Mouse (Mus musculus): ENCODE measurements at regions not wholly inside any gene's neighbourhood (a gene's known extent, or its start where the extent isn't known, plus 50 kb on each side); places are given as distances from the start of the nearest gene placed in this dataset.
A peak's percentile ranks its signal among the peaks of the same experiment; 100 is the strongest.

DNA sequence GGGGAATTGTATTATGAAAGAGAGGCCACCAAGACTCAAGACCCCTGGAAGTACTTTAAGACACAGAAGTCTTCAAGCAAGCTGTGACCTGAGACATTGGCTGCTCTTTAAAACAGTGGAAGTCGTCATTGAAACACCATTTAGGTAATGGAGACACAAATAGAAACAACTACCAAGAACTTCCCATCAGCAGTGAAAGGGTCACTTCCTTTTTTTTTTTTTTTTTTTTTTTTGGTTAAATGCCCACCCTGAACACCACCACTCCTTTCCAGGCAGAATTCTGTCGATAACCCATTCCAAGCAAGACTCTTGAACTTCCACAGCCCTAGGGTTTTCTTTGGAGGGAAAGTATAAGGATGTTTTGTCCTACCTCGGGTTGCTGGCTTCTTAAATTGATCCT is 116.4 kb downstream of the Hlx start:
- H3K27me3 ChIP-seq (ENCODE audit: insufficient read depth, low read length): 0 out of 2 replicates have a peak, but pooled peaks cover 2% of the 10 kb centered on the region
- no peak for TF ChIP-seq POU5F1 (IDR thresholded peaks at IDR 0.05; ENCODE audit: borderline replicate concordance, low read length)
- TF ChIP-seq CTCF (conservative IDR thresholded peaks at IDR 0.05; ENCODE audit: low read length): no peak
- no peak for TF ChIP-seq NANOG (IDR thresholded peaks at IDR 0.05; ENCODE audit: borderline replicate concordance, low read length)

DNA sequence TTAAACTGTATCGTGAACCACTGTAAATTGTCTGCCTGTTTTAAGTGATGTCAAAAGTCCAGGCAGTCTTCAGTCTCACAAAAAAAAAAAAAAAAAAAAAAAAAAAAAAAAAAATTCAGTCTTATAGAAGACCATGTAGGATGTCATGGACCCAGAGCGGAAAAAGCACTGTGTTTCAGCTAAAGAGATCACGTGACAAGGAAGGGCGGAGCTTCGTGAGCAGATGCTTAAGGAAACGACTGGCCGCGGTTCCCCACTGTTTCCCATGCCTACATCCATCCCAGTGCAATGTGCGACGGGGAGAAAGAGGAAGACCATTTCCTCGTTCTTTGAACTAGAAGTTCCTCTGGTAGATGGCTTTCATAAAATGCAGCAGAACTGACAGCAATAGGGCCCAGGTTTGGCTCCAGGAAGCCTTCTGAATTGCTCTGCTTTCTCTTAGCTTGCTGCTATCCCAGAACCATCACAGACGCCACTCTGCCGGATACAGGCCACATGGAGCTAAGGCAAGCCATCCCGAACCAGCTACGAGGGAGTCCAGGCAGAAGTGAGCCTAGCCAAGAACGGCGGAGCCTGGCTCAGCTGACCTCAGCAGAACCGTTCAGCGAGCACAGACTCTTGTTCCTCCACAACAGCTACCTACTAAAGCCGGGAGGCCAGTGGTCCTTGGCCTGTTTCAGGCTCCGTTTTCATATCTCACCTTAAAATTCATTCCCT is 117.6 kb downstream of the Hlx start:
- Histone ChIP-seq H3K4me3 (replicated peaks; ENCODE audit: low read length) (peak overlapping the region; percentile 32; the same call in 1 of the 2 replicates), H3K36me3 (ENCODE audit: insufficient read depth, low read length) (no peaks in the 10 kb centered on the region), H3K9me3 (ENCODE audit: low read length) (peaks cover 6% of the 10 kb centered on the region; the same call in 1 of the 2 replicates), H3K27me3 (ENCODE audit: insufficient read depth, low read length) (0 out of 2 replicates have a peak, but pooled peaks cover 4% of the 10 kb centered on the region), H3K4me1 (replicated peaks; ENCODE audit: low read depth, low read length) (peaks cover 4% of the 10 kb centered on the region)
- TF ChIP-seq NANOG (IDR thresholded peaks at IDR 0.05; ENCODE audit: borderline replicate concordance, low read length): no peak
- TF ChIP-seq CTCF (conservative IDR thresholded peaks at IDR 0.05; ENCODE audit: low read length): no peak

More for the DNA sequence above, 116.4 kb downstream of the Hlx start:
- H3K9me3 ChIP-seq (ENCODE audit: low read length): peaks cover 13% of the 10 kb centered on the region; the same call in 1 of the 2 replicates
- no peak overlapping the region for H3K4me3 ChIP-seq (replicated peaks; ENCODE audit: low read length)
- H3K4me1 ChIP-seq (replicated peaks; ENCODE audit: low read depth, low read length): peaks cover 4% of the 10 kb centered on the region
- no peaks in the 10 kb centered on the region for H3K36me3 ChIP-seq (ENCODE audit: insufficient read depth, low read length)

DNA sequence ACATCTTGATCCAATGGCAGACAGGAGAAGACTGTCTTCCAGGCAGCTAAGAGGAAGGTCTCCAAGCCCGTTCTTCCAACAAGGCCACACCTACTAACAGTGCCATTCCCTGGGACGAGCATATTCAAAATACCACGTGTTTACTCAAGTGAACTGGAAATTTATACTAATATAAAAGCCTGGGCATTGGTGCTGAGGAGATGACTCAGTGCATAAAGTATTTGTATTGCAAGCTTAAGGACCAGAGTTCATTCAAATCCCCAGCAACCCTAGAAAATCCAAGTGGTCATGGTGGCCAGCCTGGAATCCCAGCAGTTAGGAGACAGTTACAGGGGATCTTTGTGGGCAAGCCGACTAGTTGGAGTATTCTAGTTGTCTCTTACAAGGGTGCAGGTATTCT is 119.5 kb downstream of the Hlx start:
- Histone ChIP-seq H3K4me1 (replicated peaks; ENCODE audit: low read depth, low read length) (peaks cover 4% of the 10 kb centered on the region), H3K36me3 (ENCODE audit: insufficient read depth, low read length) (no peaks in the 10 kb centered on the region), H3K9me3 (ENCODE audit: low read length) (peaks cover 6% of the 10 kb centered on the region; the same call in 1 of the 2 replicates), H3K27me3 (ENCODE audit: insufficient read depth, low read length) (0 out of 2 replicates have a peak, but pooled peaks cover 4% of the 10 kb centered on the region), H3K4me3 (replicated peaks; ENCODE audit: low read length) (no peak overlapping the region)
- TF ChIP-seq POU5F1 (IDR thresholded peaks at IDR 0.05; ENCODE audit: borderline replicate concordance, low read length) (no peak), NANOG (IDR thresholded peaks at IDR 0.05; ENCODE audit: borderline replicate concordance, low read length) (no peak), CTCF (conservative IDR thresholded peaks at IDR 0.05; ENCODE audit: low read length) (no peak)

DNA sequence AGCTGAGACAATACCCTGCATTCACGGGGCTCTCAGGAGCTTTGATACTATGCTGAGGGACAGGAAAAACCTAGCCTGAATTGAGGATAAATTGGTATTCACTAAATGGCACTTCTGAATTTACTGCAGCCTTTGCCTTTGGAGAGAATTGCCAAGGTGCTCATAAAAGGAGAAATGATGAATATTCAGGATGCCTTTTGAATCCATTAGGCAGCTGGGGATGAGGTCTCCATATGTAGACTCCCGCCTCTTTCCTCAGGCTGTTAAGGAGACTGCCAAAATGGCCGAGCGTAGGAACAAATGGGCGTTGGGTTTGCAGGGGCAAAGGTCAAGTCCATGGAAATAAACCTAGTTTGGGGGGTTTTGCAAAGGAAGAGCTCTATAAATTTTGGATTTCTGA is 123.5 kb downstream of the Hlx start:
- 0 out of 2 replicates have a peak, but pooled peaks cover 3% of the 10 kb centered on the region for H3K27me3 ChIP-seq (ENCODE audit: insufficient read depth, low read length)
- TF ChIP-seq NANOG (IDR thresholded peaks at IDR 0.05; ENCODE audit: borderline replicate concordance, low read length) (no peak), CTCF (conservative IDR thresholded peaks at IDR 0.05; ENCODE audit: low read length) (no peak), POU5F1 (IDR thresholded peaks at IDR 0.05; ENCODE audit: borderline replicate concordance, low read length) (no peak)
- H3K36me3 ChIP-seq (ENCODE audit: insufficient read depth, low read length): no peaks in the 10 kb centered on the region
- no peak overlapping the region for H3K4me3 ChIP-seq (replicated peaks; ENCODE audit: low read length)
- H3K4me1 ChIP-seq (replicated peaks; ENCODE audit: low read depth, low read length): no peaks in the 10 kb centered on the region
- no peaks in the 10 kb centered on the region for H3K9me3 ChIP-seq (ENCODE audit: low read length)

DNA sequence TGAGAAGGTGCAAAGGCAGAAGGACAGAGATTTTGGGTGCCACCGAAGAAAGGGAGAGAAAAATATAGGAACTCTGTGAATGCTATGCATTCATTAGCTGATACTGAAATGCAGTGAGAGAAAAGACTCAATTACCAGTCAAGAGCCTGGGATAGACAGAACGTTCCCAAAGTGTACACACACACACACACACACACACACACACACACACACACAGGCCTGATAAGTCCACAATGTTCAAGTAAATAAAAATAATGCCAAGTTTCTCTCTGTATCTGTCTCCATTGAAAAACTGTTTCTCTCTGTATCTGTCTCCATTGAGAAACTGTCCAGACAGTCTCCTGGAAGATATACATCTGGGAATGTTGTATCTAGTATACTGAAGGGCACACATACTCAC is 124.1 kb downstream of the Hlx start:
- Histone ChIP-seq H3K9me3 (ENCODE audit: low read length) (no peaks in the 10 kb centered on the region), H3K4me3 (replicated peaks; ENCODE audit: low read length) (no peak overlapping the region), H3K36me3 (ENCODE audit: insufficient read depth, low read length) (no peaks in the 10 kb centered on the region), H3K4me1 (replicated peaks; ENCODE audit: low read depth, low read length) (no peaks in the 10 kb centered on the region), H3K27me3 (ENCODE audit: insufficient read depth, low read length) (0 out of 2 replicates have a peak, but pooled peaks cover 3% of the 10 kb centered on the region)
- TF ChIP-seq NANOG (IDR thresholded peaks at IDR 0.05; ENCODE audit: borderline replicate concordance, low read length): no peak
- no peak for TF ChIP-seq CTCF (conservative IDR thresholded peaks at IDR 0.05; ENCODE audit: low read length)
- TF ChIP-seq POU5F1 (IDR thresholded peaks at IDR 0.05; ENCODE audit: borderline replicate concordance, low read length): no peak

DNA sequence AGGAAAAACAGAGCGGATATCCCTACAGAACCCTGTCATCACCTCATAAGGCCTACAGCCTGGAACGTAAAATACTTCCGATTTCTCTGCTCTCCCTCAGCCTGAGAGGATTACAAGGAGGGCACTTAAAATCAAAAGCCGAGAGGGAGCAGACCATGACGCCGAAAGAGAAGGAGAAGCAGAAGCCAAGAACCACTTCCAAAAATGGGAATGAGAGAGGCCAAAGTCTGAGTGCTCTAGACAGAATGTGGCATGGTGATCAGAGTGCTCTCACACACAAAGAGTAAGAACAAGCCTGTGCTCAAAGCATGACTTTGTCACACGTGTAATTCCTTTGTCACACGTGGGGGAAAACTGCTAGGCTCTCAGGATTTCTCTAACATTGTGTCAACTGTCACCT is 125.9 kb downstream of the Hlx start:
- no peaks in the 10 kb centered on the region for H3K36me3 ChIP-seq (ENCODE audit: insufficient read depth, low read length)

DNA sequence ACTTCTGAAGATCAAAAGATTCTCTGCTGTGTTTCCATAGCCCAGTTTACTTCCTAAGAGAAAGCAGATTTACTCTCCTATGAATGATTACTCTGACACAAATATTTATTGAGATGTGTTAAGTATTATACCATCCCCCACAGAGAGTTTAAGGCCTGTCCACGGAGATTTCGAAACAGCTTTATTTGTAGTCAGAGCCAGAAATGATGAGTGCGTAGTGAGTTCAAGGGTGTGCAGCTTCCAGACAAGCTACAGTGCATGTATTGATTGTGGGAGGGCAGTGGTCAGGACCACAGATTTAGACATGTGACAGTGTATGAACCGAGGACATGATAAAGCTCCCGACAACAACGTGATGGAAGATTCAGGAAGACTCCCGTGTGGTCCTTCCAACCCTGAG is 126.8 kb downstream of the Hlx start:
- no peak for TF ChIP-seq NANOG (IDR thresholded peaks at IDR 0.05; ENCODE audit: borderline replicate concordance, low read length)
- no peak for TF ChIP-seq POU5F1 (IDR thresholded peaks at IDR 0.05; ENCODE audit: borderline replicate concordance, low read length)
- no peak for TF ChIP-seq CTCF (conservative IDR thresholded peaks at IDR 0.05; ENCODE audit: low read length)
- Histone ChIP-seq H3K4me3 (replicated peaks; ENCODE audit: low read length) (no peak overlapping the region), H3K9me3 (ENCODE audit: low read length) (no peaks in the 10 kb centered on the region), H3K4me1 (replicated peaks; ENCODE audit: low read depth, low read length) (no peaks in the 10 kb centered on the region), H3K36me3 (ENCODE audit: insufficient read depth, low read length) (no peaks in the 10 kb centered on the region), H3K27me3 (ENCODE audit: insufficient read depth, low read length) (0 out of 2 replicates have a peak, but pooled peaks cover 2% of the 10 kb centered on the region)

More for the DNA sequence above, 125.9 kb downstream of the Hlx start:
- no peaks in the 10 kb centered on the region for H3K4me1 ChIP-seq (replicated peaks; ENCODE audit: low read depth, low read length)
- TF ChIP-seq CTCF (conservative IDR thresholded peaks at IDR 0.05; ENCODE audit: low read length) (no peak), POU5F1 (IDR thresholded peaks at IDR 0.05; ENCODE audit: borderline replicate concordance, low read length) (no peak), NANOG (IDR thresholded peaks at IDR 0.05; ENCODE audit: borderline replicate concordance, low read length) (no peak)
- H3K4me3 ChIP-seq (replicated peaks; ENCODE audit: low read length): no peak overlapping the region
- 0 out of 2 replicates have a peak, but pooled peaks cover 3% of the 10 kb centered on the region for H3K27me3 ChIP-seq (ENCODE audit: insufficient read depth, low read length)
- no peaks in the 10 kb centered on the region for H3K9me3 ChIP-seq (ENCODE audit: low read length)

DNA sequence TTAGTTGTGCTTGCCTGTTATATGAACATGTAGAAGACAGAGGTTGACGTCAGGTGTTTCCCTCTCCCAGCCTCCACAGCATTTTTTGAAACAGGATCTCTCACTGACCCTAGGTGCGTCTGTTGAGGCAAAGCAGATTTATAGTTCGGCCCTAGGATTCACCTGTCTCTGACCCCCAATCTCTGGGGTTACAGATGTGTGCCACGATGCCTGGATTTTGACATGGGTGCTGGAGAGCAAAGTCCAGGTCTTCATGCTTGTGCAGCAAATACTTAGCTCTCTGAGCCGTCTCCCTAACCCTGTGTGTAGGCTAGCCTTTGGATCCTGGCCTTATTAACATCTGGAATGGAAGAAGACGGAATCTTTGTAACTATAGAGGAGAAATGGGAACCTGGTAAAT is 129.3 kb downstream of the Hlx start:
- Histone ChIP-seq H3K27me3 (ENCODE audit: insufficient read depth, low read length) (no peaks in the 10 kb centered on the region), H3K9me3 (ENCODE audit: low read length) (no peaks in the 10 kb centered on the region), H3K36me3 (ENCODE audit: insufficient read depth, low read length) (no peaks in the 10 kb centered on the region), H3K4me3 (replicated peaks; ENCODE audit: low read length) (no peak overlapping the region), H3K4me1 (replicated peaks; ENCODE audit: low read depth, low read length) (no peaks in the 10 kb centered on the region)
- TF ChIP-seq NANOG (IDR thresholded peaks at IDR 0.05; ENCODE audit: borderline replicate concordance, low read length) (no peak), POU5F1 (IDR thresholded peaks at IDR 0.05; ENCODE audit: borderline replicate concordance, low read length) (no peak), CTCF (conservative IDR thresholded peaks at IDR 0.05; ENCODE audit: low read length) (no peak)
